Mouse (Mus musculus) testis, adult 2 months (tissue): Measurements from ENCODE around the gene Nmi. TPM values are rescaled to one million over a fixed set of nuclear protein-coding genes. Genes with fewer than 3 reads are reported as not detected.
"Not testable (repeated sequence)": the region's sequence is repeated elsewhere in the genome, so short reads cannot be mapped to it uniquely, and the experiment has no call there.

Source experiments
- H3K27ac ChIP-seq: fragments of 200-500 bp; 2 replicates; pipeline ENCODE4 v1.5.1; 2012; ENCODE audit warnings: low read depth, low read length; ENCODE audit not compliant: control insufficient read depth, insufficient read depth
- H3K27me3 ChIP-seq: fragments of 200-500 bp; 2 replicates; pipeline ENCODE4 v1.6.1; 2012; ENCODE audit warnings: mild to moderate bottlenecking, low read length, moderate library complexity; ENCODE audit not compliant: control insufficient read depth, insufficient read depth
- H3K36me3 ChIP-seq: fragments of 200-500 bp; 2 replicates; pipeline ENCODE4 v1.6.1; 2012; ENCODE audit warnings: mild to moderate bottlenecking, low read length; ENCODE audit not compliant: control insufficient read depth, insufficient read depth
- H3K4me1 ChIP-seq: fragments of 200-500 bp; 2 replicates; pipeline ENCODE4 v1.6.1; 2012; ENCODE audit warnings: low read length; ENCODE audit not compliant: control insufficient read depth, insufficient read depth
- H3K4me3 ChIP-seq: fragments of 200-500 bp; 2 replicates; pipeline ENCODE4 v1.5.1; 2012; ENCODE audit warnings: low read depth, mild to moderate bottlenecking, low read length, moderate library complexity, mixed read lengths; ENCODE audit not compliant: control insufficient read depth
- CTCF ChIP-seq: fragments of 200-500 bp; IDR thresholded peaks from 2 replicates; pipeline ENCODE4 v1.5.1; 2012; ENCODE audit warnings: low read depth, mild to moderate bottlenecking, inconsistent platforms, low read length, moderate library complexity; ENCODE audit not compliant: control insufficient read depth, insufficient read depth, insufficient replicate concordance
- POLR2A ChIP-seq: fragments of 200-500 bp; IDR thresholded peaks from 2 replicates; pipeline ENCODE4 v1.6.1; 2012; ENCODE audit warnings: low read depth, mild to moderate bottlenecking, inconsistent platforms, low read length, moderate library complexity; ENCODE audit not compliant: control insufficient read depth
- polyA plus RNA-seq: library from polyadenylated mRNA; depleted of rRNA; stranded (reverse); fragments of >200 nt; gene quantifications from 2 replicates; pipeline ENCODE4 v1.2.3, GENCODE M21; 2012; rRNA removed

Gene Nmi
- 0.85 and 1.1 TPM in 2 replicates for polyA plus RNA-seq

DNA sequence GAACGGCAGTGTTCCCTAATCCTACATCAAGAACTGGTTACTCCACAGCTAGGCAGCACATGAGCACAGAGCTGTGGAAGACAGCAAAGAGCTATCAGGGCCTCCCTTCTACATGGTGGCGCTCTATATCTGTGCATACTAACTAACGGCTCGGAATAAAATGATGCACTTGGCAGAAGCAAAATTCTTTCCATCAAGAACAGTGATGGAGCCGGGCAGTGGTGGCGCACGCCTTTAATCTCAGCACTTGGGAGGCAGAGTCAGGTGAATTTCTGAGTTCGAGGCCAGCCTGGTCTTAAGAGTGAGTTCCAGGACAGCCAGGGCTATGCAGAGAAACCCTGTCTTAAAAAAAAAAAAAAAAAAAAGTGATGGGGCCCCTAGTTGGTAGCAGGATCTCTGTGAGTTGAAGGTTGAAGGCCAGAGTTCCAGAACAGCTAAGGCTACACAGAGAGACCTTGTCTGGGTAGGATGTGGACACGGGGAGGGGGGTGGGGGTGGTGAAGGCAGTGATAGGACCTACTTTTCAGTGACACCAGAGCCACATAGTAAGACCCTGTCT, at the start of gene Nmi:
Nmi (minus strand) TSS at position 85 of the 559 bp plus-strand sequence.
- Histone ChIP-seq H3K4me3 (peak within 1 kb of the TSS; percentile 73), H3K4me1 (peaks cover 2% of the 10 kb centered on the region; the same call in 1 of the 2 replicates), H3K27me3 (no peaks in the 10 kb centered on the region), H3K36me3 (no peaks in the 10 kb centered on the region), H3K27ac (peak within 1 kb of the TSS; percentile 7)
- TF ChIP-seq POLR2A (no peak), CTCF (no peak)

DNA sequence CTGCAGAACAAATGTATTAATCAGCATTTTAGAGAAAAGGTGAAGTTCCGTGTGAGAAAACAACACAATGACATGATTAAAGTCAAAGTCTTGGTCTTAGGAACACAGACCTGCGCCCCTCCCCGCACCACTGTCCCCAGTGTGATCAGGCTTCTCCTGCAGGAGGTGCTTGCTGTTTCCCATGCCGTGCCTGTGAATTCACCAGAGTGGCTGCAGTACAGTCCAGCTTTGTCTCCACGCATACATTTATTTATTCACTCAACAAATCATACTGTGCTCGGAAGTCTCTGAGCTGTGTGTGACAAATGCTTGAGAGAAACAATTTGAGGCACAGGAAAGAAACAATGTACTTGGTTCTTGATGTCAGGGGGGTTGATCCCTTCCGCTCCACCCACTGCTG, 43.1 kb upstream of the Nmi start:
- TF ChIP-seq CTCF = no peak
- TF ChIP-seq POLR2A = no peak
- no peak overlapping the region for H3K27ac ChIP-seq

DNA sequence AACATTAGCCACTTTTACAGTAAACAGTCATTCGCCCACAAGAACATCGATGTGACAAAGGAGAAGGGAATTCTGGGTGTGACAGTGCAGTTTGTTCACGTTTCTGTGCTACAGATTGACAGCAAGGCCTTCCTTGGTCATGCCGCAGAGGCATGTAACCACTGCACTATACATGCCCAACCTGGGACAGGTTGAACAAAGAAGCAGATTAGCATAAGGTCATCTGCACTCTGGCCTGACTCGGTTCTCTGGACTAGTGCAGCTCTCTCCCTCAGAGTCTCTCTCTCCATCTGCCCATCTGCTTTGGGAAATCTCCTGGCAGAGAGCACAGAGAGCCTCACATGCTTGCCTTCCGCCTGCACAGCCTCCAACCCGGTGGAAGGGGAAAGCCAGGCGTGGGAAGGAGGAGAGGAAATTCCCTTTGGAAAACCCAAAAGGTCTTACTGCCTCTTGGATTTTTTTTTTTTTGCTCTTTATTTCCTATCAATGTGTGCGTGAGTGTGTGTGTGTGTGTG, 40.1 kb upstream of the Nmi start:
- Histone ChIP-seq H3K4me3 (no peak overlapping the region), H3K27me3 (no peaks in the 10 kb centered on the region), H3K27ac (no peak overlapping the region), H3K36me3 (no peaks in the 10 kb centered on the region), H3K4me1 (no peaks in the 10 kb centered on the region)
- no peak for TF ChIP-seq CTCF
- TF ChIP-seq POLR2A = no peak

More for the DNA sequence above, 43.1 kb upstream of the Nmi start:
- H3K36me3 ChIP-seq = no peaks in the 10 kb centered on the region
- H3K4me1 ChIP-seq = no peaks in the 10 kb centered on the region
- H3K27me3 ChIP-seq = no peaks in the 10 kb centered on the region
- no peak overlapping the region for H3K4me3 ChIP-seq

DNA sequence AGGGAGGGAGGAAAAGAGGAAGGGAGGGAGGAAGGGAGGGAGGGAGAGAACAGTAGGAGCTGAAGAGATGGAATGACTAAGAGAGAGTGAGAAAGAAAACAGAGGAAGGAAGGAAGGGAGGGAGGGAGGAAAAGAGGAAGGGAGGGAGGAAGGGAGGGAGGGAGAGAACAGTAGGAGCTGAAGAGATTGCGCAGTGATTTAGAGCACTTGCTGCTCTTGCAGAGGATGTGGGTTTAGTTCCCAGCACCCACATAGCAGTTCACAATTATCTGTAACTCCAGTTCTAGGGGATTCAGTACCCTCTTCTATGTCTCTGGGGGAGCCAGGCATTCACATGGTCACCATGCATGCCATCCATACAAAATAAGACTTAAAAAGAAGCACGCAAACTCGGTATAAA, 38.5 kb upstream of the Nmi start:
- H3K4me1 ChIP-seq, H3K36me3 ChIP-seq, H3K27me3 ChIP-seq, H3K27ac ChIP-seq, H3K4me3 ChIP-seq: not testable (repeated sequence)

DNA sequence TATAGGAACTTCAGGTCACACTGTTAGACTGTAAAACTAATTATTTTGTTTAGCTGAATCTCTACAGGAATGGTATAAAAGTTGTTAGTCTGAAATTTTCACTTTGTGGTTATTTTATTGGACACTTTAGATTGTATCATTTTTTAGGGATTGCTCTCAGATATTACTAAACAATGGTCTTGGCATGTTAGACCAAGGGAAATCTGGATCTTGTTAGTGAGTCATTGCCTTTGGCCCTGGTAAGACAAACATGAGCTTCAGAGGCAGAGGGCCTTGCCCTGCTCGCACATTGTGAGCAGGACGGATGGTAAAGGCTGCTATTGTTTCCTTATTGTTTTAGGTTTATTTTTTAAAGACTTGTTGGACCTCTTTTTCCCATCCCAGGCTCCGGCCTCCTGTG, 33.1 kb upstream of the Nmi start:
- Histone ChIP-seq H3K27ac (no peak overlapping the region), H3K36me3 (no peaks in the 10 kb centered on the region), H3K4me3 (no peak overlapping the region), H3K27me3 (no peaks in the 10 kb centered on the region), H3K4me1 (no peaks in the 10 kb centered on the region; the same call in 1 of the 2 replicates)
- no peak for TF ChIP-seq CTCF
- no peak for TF ChIP-seq POLR2A

DNA sequence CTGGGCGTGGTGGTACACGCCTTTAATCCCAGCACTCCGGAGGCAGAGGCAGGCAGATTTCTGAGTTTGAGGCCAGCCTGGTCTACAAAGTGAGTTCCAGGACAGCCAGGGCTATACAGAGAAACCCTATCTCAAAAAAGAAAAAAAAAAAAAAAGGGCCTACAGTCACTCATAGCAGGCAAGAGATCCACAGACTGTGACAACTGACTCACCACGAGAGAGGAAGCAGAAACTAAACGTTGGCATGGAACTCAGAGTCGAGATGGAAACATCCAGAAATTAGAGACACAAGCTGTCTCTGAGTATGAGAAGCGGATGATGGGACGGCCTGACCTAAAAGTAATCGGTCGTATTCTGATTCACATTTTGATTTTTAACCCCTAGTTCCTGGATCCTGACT, 29.0 kb upstream of the Nmi start:
- H3K4me1 ChIP-seq, H3K36me3 ChIP-seq, H3K4me3 ChIP-seq, H3K27ac ChIP-seq, H3K27me3 ChIP-seq: not testable (repeated sequence)

DNA sequence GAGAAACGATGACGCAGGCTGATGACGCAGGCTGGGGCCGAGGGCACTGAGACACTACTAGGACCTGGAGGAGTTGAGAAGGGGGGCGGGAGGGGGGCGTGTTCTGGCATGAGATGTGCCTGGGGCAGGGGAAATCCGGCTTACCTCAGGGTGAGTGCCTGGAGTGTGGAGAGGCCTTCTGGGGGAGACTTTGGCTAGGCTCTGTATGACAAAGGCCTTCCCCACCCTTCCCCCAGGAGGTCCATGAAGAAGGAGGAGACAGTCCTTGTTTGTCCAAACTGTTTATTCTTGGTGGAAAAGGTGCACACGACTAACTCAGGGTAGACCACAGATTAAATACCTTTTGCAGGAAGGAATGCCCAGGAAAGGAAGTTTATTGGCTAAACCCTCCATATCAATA, 28.2 kb upstream of the Nmi start:
- H3K4me1 ChIP-seq = no peaks in the 10 kb centered on the region; the same call in 1 of the 2 replicates
- H3K4me3 ChIP-seq = peak overlapping the region; percentile 63
- 0 out of 2 replicates have a peak, but pooled peaks have one; percentile 58 for TF ChIP-seq POLR2A
- TF ChIP-seq CTCF = no peak
- H3K36me3 ChIP-seq = no peaks in the 10 kb centered on the region
- no peaks in the 10 kb centered on the region for H3K27me3 ChIP-seq
- no peak overlapping the region for H3K27ac ChIP-seq

DNA sequence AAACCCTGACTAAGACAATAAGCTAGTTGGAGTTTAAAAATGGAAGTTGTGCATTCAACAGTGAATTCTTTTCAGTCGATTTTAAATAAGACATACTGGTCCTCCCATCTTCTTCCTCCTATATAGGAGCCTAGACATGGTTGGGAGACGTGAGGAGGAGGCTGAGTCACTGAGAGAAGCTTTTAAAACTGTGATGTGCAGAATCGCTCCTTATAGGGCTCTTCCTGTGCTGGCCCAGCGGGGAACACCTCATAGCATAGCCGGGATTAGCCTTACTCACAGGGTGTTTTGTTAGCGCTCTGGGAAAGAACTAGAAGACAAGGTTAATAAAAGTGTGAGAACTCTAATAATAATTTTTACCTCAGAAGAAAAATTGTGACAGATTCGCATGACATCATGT, 26.7 kb upstream of the Nmi start:
- Histone ChIP-seq H3K27me3 (no peaks in the 10 kb centered on the region), H3K4me3 (no peak overlapping the region), H3K27ac (no peak overlapping the region), H3K4me1 (no peaks in the 10 kb centered on the region; the same call in 1 of the 2 replicates), H3K36me3 (no peaks in the 10 kb centered on the region)
- no peak for TF ChIP-seq POLR2A
- TF ChIP-seq CTCF = no peak
